Mouse (Mus musculus) heart, embryonic 16.5 days (tissue): Measurements from ENCODE around the gene Sart1. TPM values are rescaled to one million over a fixed set of nuclear protein-coding genes. Genes with fewer than 3 reads are reported as not detected.

Source experiments
- ATAC-seq: fragments of 200-750 bp; cut with Nextera tagmentation; replicated peaks from 2 replicates; pipeline ENCODE4 v1.8.0; 2017; ENCODE audit warnings: moderate number of reproducible peaks; ENCODE audit not compliant: insufficient read depth, low FRiP score; ENCODE audit errors: extremely low read depth
- H3K27ac ChIP-seq: fragments of 300-500 bp; sonication (generic); 2 replicates; pipeline ENCODE4 v1.5.1; 2014; ENCODE audit warnings: mild to moderate bottlenecking, low read length, control low read depth, moderate library complexity
- H3K27me3 ChIP-seq: fragments of 300-500 bp; sonication (generic); 2 replicates; pipeline ENCODE4 v1.6.1; 2014; ENCODE audit warnings: low read length, mixed read lengths; ENCODE audit not compliant: control insufficient read depth, insufficient read depth
- H3K36me3 ChIP-seq: fragments of 300-500 bp; sonication (generic); 2 replicates; pipeline ENCODE4 v1.6.1; 2014; ENCODE audit not compliant: control insufficient read depth, insufficient read depth
- H3K4me1 ChIP-seq: fragments of 300-500 bp; sonication (generic); 2 replicates; pipeline ENCODE4 v1.6.1; 2014; ENCODE audit warnings: low read length, mixed read lengths; ENCODE audit not compliant: control insufficient read depth, insufficient read depth
- H3K4me2 ChIP-seq: fragments of 300-500 bp; sonication (generic); 2 replicates; pipeline ENCODE4 v1.6.1; 2014; ENCODE audit warnings: low read depth, mild to moderate bottlenecking, control low read depth, low read length
- H3K4me3 ChIP-seq: fragments of 300-500 bp; sonication (generic); 2 replicates; pipeline ENCODE4 v1.5.1; 2014; ENCODE audit warnings: mild to moderate bottlenecking, control low read depth, low read length
- H3K9ac ChIP-seq: fragments of 300-500 bp; sonication (generic); 2 replicates; pipeline ENCODE4 v1.6.1; 2014; ENCODE audit warnings: low read length, control low read depth
- H3K9me3 ChIP-seq: fragments of 300-500 bp; sonication (generic); replicated peaks from 2 replicates; pipeline ENCODE4 v1.6.1; 2016; ENCODE audit warnings: low read length; ENCODE audit not compliant: control insufficient read depth
- WGBS: fragments of 180-500 bp; shearing (Covaris S2); extraction: QIAGEN DNeasy Blood & Tissue Kit; methylation state at CpG from one replicate; pipeline ENCODE4 v1.1.7; 2014; 5-methylcytosine and 5-hydroxymethylcytosine counted together
- polyA plus RNA-seq: library from polyadenylated mRNA; unstranded; fragments of >200 nt; fragmentation: Nextera tagmentation; extraction: Ambion mirVana; gene quantifications from 2 replicates; pipeline ENCODE4 v1.2.1, GENCODE M21; 2015

The Sart1 gene
- 49.6 and 54.7 TPM in 2 replicates for polyA plus RNA-seq

DNA sequence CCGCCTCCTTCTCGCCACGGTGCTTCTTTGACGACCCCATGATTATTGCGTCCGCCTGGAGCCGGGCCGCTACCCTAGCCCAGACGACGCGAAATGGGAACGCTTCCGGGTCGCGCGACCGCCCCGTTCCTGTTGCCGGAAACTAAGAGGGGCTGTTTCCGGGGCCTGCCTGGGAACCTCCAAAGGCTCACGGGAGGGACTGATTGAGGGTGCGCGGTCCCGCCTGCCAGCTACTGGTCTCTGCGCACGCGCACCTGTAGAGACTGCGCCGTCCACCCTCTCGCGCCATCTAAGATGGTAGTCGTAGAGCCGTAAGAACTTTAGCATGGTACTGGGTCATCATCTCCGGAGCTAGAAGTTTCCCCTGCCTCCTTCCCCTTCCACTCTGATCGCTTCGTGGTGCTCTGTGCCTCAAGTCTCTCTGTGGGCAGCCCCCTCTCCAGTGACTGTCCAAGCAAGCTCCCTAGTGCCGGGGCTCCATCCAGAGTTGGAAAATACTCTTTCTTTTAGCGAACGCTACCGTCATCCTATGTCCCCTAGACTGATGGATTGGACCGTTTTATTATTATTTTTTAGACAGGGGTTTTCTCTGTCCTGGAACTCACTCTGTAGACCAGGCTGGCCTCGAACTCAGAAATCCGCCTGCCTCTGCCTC, at the start of gene Sart1:
Sart1 (minus strand) TSS at position 116 of the 655 bp plus-strand sequence.
- Histone ChIP-seq H3K9me3 (no peaks in the 10 kb centered on the region), H3K4me1 (peaks cover 32% of the 10 kb centered on the region)
- peak; percentile 96 for ATAC-seq

DNA sequence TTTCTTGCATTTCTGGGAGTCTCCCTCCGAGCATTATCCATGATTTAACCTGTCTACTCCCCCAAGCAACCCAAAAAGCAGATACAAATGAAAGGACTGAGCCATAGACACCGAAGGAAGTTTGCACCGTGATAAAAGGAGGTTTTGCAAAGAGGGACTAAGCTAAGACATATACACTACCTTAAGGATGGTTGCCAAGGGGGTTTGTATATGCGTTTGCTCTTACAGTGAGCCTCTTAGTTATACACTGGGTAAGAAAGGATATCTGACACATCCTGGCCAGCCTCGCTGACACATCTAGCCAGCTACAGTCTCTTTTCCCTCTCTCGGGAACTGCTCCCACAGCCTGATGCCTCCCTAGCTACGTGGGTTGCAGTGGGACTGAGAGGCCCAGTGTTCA, 45.4 kb upstream of the Sart1 start:
- Histone ChIP-seq H3K36me3 (no peaks in the 10 kb centered on the region), H3K9ac (peak overlapping the region; percentile 67), H3K4me1 (peaks cover 17% of the 10 kb centered on the region), H3K27me3 (no peaks in the 10 kb centered on the region), H3K4me3 (peak overlapping the region; percentile 48), H3K4me2 (peak overlapping the region; percentile 75), H3K27ac (peak overlapping the region; percentile 50), H3K9me3 (no peaks in the 10 kb centered on the region)
- ATAC-seq, result no peak
- WGBS, result 48% methylated on average over 7 of the region's 7 CpGs

More for the DNA sequence above, at the start of gene Sart1:
- 1% methylated on average over 43 of the region's 43 CpGs for WGBS
- H3K4me3 ChIP-seq, result peak within 1 kb of the TSS; percentile 99
- peak within 1 kb of the TSS; percentile 95 for H3K4me2 ChIP-seq
- peaks cover 15% of the 10 kb centered on the region for H3K36me3 ChIP-seq
- H3K27ac ChIP-seq, result peak within 1 kb of the TSS; percentile 88
- H3K9ac ChIP-seq, result peak within 1 kb of the TSS; percentile 95
- H3K27me3 ChIP-seq, result no peaks in the 10 kb centered on the region

DNA sequence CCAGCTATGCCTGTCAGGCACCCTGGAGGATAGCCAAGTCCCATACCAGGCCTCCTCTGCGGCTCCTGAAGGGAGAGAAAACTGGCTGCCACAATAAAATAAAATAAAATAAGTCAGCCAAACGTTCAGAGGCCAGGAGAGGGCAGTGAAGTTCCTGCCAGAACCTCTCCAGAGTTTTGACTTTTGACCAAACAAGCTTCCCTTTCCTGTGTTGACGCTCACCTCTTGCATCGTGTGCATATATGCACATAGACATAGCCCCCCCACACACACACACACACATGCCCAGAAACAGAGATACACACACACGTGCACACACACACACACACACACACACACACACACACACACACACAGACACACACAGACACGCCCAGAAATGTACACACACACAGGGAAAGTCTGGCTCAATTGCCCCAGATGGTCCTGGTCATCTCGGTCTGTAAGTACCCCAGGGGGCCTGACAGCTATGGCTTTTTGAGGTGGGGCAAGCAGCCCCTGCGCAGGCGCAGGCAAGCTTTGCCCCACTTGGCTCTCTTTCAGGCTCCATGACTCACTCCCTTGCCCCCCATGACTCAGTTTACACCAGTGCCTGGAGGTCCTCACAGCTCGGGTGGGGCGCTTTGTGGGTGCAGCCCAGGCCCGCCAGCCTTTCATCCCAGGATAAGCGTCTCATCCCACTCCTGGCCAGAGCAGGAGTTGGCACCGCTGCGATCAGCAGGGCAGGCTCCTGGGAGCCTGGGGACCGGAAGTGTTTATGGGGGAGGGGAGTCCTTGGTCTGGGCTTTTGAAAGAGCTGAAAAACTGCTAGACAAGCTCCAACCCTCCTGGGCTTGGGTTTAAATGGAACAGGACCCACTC, 44.7 kb upstream of the Sart1 start:
- no peaks in the 10 kb centered on the region for H3K9me3 ChIP-seq

DNA sequence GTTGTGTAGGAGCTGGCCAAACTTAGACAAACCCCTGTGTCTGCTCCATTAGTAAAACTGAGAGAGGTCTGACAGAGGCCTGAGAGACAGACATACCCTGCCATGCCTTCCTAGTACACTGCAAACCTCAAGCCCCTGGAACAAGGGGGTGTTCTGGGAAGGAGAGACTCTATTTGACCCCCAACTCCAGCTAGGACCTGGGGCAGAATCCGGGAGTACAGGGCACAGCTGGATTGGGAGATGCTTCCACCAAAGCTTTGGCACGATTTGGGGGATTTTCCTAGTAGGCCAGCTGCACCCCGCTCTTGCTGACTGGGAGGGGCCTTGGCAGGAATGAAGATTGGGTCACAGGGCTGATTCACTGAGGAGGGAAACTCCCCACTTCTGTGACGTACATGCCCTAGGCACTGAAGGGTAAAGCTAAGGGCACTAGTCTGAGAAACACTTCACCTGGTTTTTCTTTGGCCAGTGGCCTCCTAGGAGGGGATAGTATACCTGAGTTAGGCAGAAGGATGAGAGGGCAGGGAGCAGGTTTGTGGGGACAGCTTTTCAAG, 43.5 kb upstream of the Sart1 start:
- 80% methylated on average over 4 of the region's 4 CpGs for whole genome bisulfite sequencing
- H3K4me3 ChIP-seq, result no peak overlapping the region
- no peak overlapping the region for H3K27ac ChIP-seq
- H3K9me3 ChIP-seq, result no peaks in the 10 kb centered on the region
- no peak overlapping the region for H3K9ac ChIP-seq
- ATAC-seq, result no peak
- H3K36me3 ChIP-seq, result peaks cover 3% of the 10 kb centered on the region; the same call in 1 of the 2 replicates
- H3K4me1 ChIP-seq, result peaks cover 17% of the 10 kb centered on the region
- H3K4me2 ChIP-seq, result no peak overlapping the region
- no peaks in the 10 kb centered on the region for H3K27me3 ChIP-seq

More for the DNA sequence above, 44.7 kb upstream of the Sart1 start:
- 7% methylated on average over 16 of the region's 16 CpGs for WGBS
- H3K27ac ChIP-seq, result peak overlapping the region; percentile 66
- ATAC-seq, result peak; percentile 66
- peak overlapping the region; percentile 75 for H3K4me2 ChIP-seq
- H3K27me3 ChIP-seq, result no peaks in the 10 kb centered on the region
- peaks cover 17% of the 10 kb centered on the region for H3K4me1 ChIP-seq
- H3K36me3 ChIP-seq, result no peaks in the 10 kb centered on the region
- H3K9ac ChIP-seq, result peak overlapping the region; percentile 67
- peak overlapping the region; percentile 48 for H3K4me3 ChIP-seq

DNA sequence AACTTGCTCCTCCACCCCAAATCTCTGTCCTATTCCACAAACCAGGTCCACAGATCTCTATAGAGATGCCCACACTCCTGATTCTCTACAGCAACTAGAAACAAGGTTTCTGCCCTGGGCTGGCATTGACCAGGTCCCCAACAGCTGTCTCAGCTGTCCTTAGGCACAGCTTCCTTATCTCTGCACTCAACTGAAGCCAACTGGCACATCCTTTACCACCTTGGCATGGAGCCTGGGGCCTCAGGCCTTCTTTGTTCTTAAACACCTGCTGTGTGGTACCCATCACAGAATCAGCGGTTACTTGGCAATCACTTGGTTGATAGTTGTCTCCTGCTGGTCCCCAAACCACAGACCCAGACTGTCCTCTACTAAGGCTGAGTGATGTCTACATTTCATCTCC, 41.9 kb upstream of the Sart1 start:
- ATAC-seq, result no peak
- Histone ChIP-seq H3K4me1 (peaks cover 29% of the 10 kb centered on the region), H3K36me3 (peaks cover 12% of the 10 kb centered on the region), H3K27me3 (no peaks in the 10 kb centered on the region), H3K9me3 (no peaks in the 10 kb centered on the region), H3K4me2 (no peak overlapping the region), H3K9ac (no peak overlapping the region), H3K4me3 (no peak overlapping the region), H3K27ac (no peak overlapping the region)
- 77% methylated on average over 1 of the region's 1 CpGs for WGBS

DNA sequence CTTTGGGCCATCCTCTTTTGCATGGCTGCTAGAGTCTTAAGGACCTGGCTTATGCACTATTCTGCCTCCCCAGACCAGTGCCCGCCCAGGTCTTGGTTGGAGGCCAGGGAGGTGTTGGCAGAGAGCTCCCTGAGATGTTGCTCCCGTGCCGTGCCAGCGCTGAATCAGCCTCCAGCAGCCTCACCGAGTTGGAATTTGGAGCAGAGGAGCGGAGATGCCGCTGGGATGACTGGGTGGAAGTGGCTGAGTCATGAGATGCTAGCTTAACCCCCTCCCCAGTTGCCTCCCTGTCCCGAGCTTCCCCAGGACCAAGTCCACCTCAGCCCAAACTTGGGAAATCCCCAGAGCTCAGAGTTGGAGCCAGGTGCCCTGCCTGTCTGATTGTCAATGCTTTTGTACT, 41.3 kb upstream of the Sart1 start:
- Histone ChIP-seq H3K9ac (no peak overlapping the region), H3K27me3 (no peaks in the 10 kb centered on the region), H3K4me2 (no peak overlapping the region), H3K9me3 (no peaks in the 10 kb centered on the region), H3K36me3 (peaks cover 12% of the 10 kb centered on the region), H3K4me3 (no peak overlapping the region), H3K27ac (no peak overlapping the region), H3K4me1 (peaks cover 29% of the 10 kb centered on the region)
- WGBS, result 42% methylated on average over 8 of the region's 8 CpGs
- ATAC-seq, result no peak

DNA sequence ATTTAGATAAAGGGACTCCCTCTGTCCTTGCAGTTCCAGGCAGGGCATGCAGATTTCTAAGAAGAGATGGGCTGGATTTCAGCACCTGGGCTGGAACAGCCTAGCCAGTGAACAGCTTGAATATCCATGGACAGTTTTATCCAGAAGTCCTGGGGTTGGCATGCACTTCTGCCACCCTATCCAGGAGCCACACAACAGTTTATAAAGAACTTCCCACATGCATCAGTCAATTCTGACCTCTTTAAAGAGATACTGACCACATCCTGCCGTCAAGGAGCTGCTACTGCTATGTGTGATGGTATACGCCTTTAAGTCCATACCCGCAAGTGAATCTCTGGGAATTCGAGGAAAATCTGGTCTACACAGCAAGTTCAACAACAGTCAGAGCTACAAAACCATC, 40.7 kb upstream of the Sart1 start:
- Histone ChIP-seq H3K4me3 (no peak overlapping the region), H3K36me3 (peaks cover 12% of the 10 kb centered on the region), H3K27ac (no peak overlapping the region), H3K4me1 (peaks cover 29% of the 10 kb centered on the region), H3K27me3 (no peaks in the 10 kb centered on the region), H3K9ac (no peak overlapping the region), H3K4me2 (no peak overlapping the region), H3K9me3 (no peaks in the 10 kb centered on the region)
- WGBS, result 77% methylated on average over 4 of the region's 4 CpGs
- no peak for ATAC-seq

DNA sequence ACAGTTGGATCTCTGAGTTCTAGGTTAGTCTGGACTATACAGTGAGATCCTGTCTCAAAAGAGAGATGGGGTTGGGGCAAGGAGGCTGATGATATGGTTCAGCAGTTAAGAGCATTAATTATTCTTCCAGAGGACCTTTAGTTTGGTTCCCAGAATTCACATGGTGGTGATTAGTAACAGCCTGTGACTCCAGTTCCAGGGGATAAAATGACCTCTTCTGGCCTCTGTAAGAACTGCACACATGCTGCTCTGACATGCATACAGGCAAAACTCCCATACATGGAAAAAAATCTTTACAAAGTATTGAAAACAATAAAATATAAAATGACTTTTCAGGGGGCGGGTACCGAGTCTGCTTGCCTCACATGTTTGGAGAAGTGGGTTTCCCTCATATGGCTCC, 39.6 kb upstream of the Sart1 start:
- Histone ChIP-seq H3K27ac (no peak overlapping the region), H3K4me2 (no peak overlapping the region), H3K9ac (no peak overlapping the region), H3K36me3 (peaks cover 12% of the 10 kb centered on the region), H3K27me3 (no peaks in the 10 kb centered on the region), H3K4me3 (no peak overlapping the region), H3K9me3 (no peaks in the 10 kb centered on the region), H3K4me1 (peaks cover 28% of the 10 kb centered on the region)
- no peak for ATAC-seq
- WGBS, result 71% methylated on average over 2 of the region's 2 CpGs
